Mouse (Mus musculus) megakaryocyte, embryonic 14.5 days (primary cell): ENCODE results near the gene Hkdc1.

Source experiments
- FLI1 ChIP-seq: IDR thresholded peaks from 2 replicates; pipeline ENCODE4 v1.6.1; 2012; ENCODE audit warnings: low read length, inconsistent platforms, mixed read lengths
- GATA1 ChIP-seq: IDR thresholded peaks from 3 replicates; pipeline ENCODE4 v1.6.1; 2012; ENCODE audit warnings: mixed read lengths, low read length, inconsistent platforms, borderline replicate concordance

DNA sequence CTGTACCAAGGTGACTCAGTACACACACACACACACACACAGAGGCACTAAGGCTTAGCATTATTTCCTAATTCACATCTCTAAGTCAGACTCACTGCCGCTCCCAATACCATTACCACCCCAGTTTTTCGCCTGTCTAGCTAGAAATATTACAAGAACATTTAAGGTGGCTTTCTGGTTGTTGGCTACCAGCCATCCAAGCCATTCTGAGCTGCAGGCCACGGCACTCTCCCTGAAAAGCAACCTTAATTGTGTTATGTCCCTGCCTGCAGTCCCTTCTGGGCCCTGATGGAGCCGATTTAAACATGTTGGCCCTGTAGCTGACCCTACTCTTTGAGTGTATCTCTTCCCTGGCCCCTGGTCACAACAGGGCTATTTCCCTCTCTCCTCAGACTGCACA is 80.3 kb downstream of the Hkdc1 start:
- TF ChIP-seq GATA1 (no peak), FLI1 (no peak)
